In the genomic region with DNA sequence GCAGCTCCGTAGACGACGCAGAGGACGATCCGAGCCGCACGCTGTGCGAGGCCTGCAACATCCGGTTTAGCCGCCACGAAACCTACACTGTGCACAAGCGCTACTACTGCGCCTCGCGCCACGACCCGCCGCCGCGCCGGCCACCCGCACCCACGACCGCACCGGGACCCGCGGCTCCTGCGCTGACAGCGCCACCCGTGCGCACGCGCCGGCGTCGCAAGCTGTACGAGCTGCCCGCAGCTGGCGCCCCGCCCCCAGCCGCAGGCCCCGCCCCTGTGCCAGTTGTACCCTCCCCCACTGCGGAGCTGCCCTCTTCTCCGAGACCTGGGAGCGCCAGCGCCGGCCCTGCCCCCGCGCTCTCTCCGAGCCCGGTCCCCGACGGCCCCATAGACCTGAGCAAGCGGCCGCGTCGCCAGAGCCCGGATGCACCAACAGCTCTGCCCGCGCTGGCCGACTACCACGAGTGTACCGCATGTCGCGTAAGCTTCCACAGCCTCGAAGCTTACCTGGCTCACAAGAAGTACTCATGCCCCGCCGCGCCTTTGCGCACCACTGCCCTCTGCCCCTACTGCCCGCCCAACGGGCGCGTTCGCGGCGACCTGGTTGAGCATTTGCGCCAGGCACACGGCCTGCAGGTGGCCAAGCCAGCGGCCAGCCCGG, we compare ENCODE assay signal across 9 mouse cellular contexts. TPM values are rescaled to one million over a fixed set of nuclear protein-coding genes. Genes with fewer than 3 reads are reported as not detected.
DNase-seq lines count a peak whose midpoint lies in the region; ATAC-seq lines count a peak whose summit lies in the region.
"Had no signal": no experiment of that assay in that cellular context is flagged by ENCODE, and none has a peak within 500 bp of the region (broad histone marks: within the 10 kb centered on the region; RNA-seq: fewer than 3 reads in every experiment).

No protein-coding gene starts in this region.

- peak overlapping the region; percentile 69 for H3K4me2 ChIP-seq in heart, embryonic 14.5 days (ENCODE audit: low read length)
- H3K4me2 ChIP-seq in midbrain, embryonic 13.5 days (replicated peaks): peak overlapping the region; percentile 85

- no peak for ATAC-seq in heart, embryonic 14.5 days (ENCODE audit: insufficient number of reproducible peaks, insufficient read depth, low FRiP score, low read depth)
- peak; percentile 66 for ATAC-seq in midbrain, embryonic 13.5 days
- ATAC-seq in megakaryocyte progenitor cell, adult 5-6 weeks (replicated peaks; ENCODE audit: poor library complexity): no peak

- H3K9me3 ChIP-seq in heart, embryonic 14.5 days (ENCODE audit: control insufficient read depth, low read length): no peaks in the 10 kb centered on the region
- no peaks in the 10 kb centered on the region for H3K9me3 ChIP-seq in midbrain, embryonic 13.5 days

- no peaks in the 10 kb centered on the region for H3K27me3 ChIP-seq in heart, embryonic 14.5 days (ENCODE audit: control insufficient read depth, insufficient read depth, low read length)
- peaks cover 69% of the 10 kb centered on the region for H3K27me3 ChIP-seq in midbrain, embryonic 13.5 days

- peaks cover 76% of the 10 kb centered on the region for H3K36me3 ChIP-seq in heart, embryonic 14.5 days (ENCODE audit: control insufficient read depth, insufficient read depth, low read length)
- no peaks in the 10 kb centered on the region for H3K36me3 ChIP-seq in midbrain, embryonic 13.5 days

- H3K9ac ChIP-seq in heart, embryonic 14.5 days (ENCODE audit: low read length): peak overlapping the region; percentile 55; the same call in 1 of the 2 replicates
- peak overlapping the region; percentile 65 for H3K9ac ChIP-seq in midbrain, embryonic 13.5 days (replicated peaks)

- no peak overlapping the region for H3K27ac ChIP-seq in heart, embryonic 14.5 days (replicated peaks in 1 of 2; ENCODE audit: control insufficient read depth in 1 of 2, insufficient read depth in 1 of 2, low read depth in 2 of 2, low read length in 2 of 2)
- no peak overlapping the region for H3K27ac ChIP-seq in midbrain, embryonic 13.5 days

- H3K4me1 ChIP-seq in heart, embryonic 14.5 days (ENCODE audit: control insufficient read depth in 2 of 2, insufficient read depth in 2 of 2, low read length in 2 of 2): peaks cover 4 to 10% of the 10 kb centered on the region in 2 experiments; a peak in 3 of 4 replicates
- H3K4me1 ChIP-seq in midbrain, embryonic 13.5 days (replicated peaks): peaks cover 17% of the 10 kb centered on the region

- peak overlapping the region; percentile 37 to 49 for H3K4me3 ChIP-seq in heart, embryonic 14.5 days (ENCODE audit: control insufficient read depth in 1 of 2, insufficient read depth in 1 of 2, low read depth in 1 of 2, low read length in 2 of 2)
- H3K4me3 ChIP-seq in midbrain, embryonic 13.5 days (replicated peaks): peak overlapping the region; percentile 53

- intact Hi-C loops in heart, postnatal 14 days (cut with DNase I): no loop called here

- no peak for DNase-seq in heart, postnatal 14 days
- DNase-seq in adrenal gland, postnatal 36 days: peak; percentile 61 to 76
- DNase-seq in forelimb bud, embryonic 11.5 days (ENCODE audit: low read depth, low spot score): peak; percentile 42
- peak; percentile 72 to 82 for DNase-seq in kidney, postnatal 4 days
- DNase-seq in thymus, postnatal 10 days (ENCODE audit: low spot score in 2 of 2): no peak

- 36% methylated on average over 78 of the region's 81 CpGs for WGBS in heart, embryonic 14.5 days
- 5% methylated on average over 80 of the region's 81 CpGs for WGBS in midbrain, embryonic 13.5 days

RNA-seq across cellular contexts. Expression of gene Trhr2, which starts 24.2 kb away (rescaled TPM):
- not detected in 2 replicates for polyA plus RNA-seq in heart, embryonic 14.5 days (2014; fragmentation: Nextera tagmentation; extraction: Ambion mirVana)
- total RNA-seq in heart, postnatal 14 days (2021): not detected
- total RNA-seq in adrenal gland, postnatal 36 days (2021): not detected
- polyA plus RNA-seq in midbrain, embryonic 13.5 days (2015; fragmentation: Nextera tagmentation; extraction: Ambion mirVana): not detected in 2 replicates
- not detected in 2 replicates for total RNA-seq in megakaryocyte progenitor cell, adult 5-6 weeks (2015)
- total RNA-seq in megakaryocyte progenitor cell, adult 5-6 weeks (2017): not detected in 2 replicates
- total RNA-seq: hematopoietic stem cell, adult 5-6 weeks had no signal

RNA-seq across cellular contexts. Expression of gene Zc3h18, which starts 40.0 kb away (rescaled TPM):
- polyA plus RNA-seq in heart, embryonic 14.5 days (2014; fragmentation: Nextera tagmentation; extraction: Ambion mirVana): 17.7 and 19.6 TPM in 2 replicates
- 10 to 100 TPM; 22.4 to 22.8 TPM for total RNA-seq in heart, postnatal 14 days (2021)
- 10 to 100 TPM; 40.1 to 42.7 TPM for total RNA-seq in adrenal gland, postnatal 36 days (2021)
- polyA plus RNA-seq in midbrain, embryonic 13.5 days (2015; fragmentation: Nextera tagmentation; extraction: Ambion mirVana): 40.0 and 44.9 TPM in 2 replicates
- total RNA-seq in megakaryocyte progenitor cell, adult 5-6 weeks (2015): 26.1 and 27.2 TPM in 2 replicates
- total RNA-seq in megakaryocyte progenitor cell, adult 5-6 weeks (2017): 55.6 and 67.3 TPM in 2 replicates

RNA-seq across cellular contexts. Expression of gene Zfpm1, which starts 54.4 kb away (rescaled TPM):
- polyA plus RNA-seq in heart, embryonic 14.5 days (2014; fragmentation: Nextera tagmentation; extraction: Ambion mirVana): 4.4 and 6.1 TPM in 2 replicates
- total RNA-seq in heart, postnatal 14 days (2021): 10 to 100 TPM; 25.5 to 26.9 TPM
- 10 to 100 TPM; 14.0 to 15.5 TPM for total RNA-seq in adrenal gland, postnatal 36 days (2021)
- polyA plus RNA-seq in midbrain, embryonic 13.5 days (2015; fragmentation: Nextera tagmentation; extraction: Ambion mirVana): 1.5 and 2.1 TPM in 2 replicates
- total RNA-seq in megakaryocyte progenitor cell, adult 5-6 weeks (2015): 12.2 and 21.6 TPM in 2 replicates
- 9.9 and 20.3 TPM in 2 replicates for total RNA-seq in megakaryocyte progenitor cell, adult 5-6 weeks (2017)

Comparison
In these comparisons a context has a peak if more than half of its experiments do, and no peak if none do; other contexts are left out.
1. DNase-seq: peak in adrenal gland, postnatal 36 days (2 of 2), forelimb bud, embryonic 11.5 days (single experiment) and kidney, postnatal 4 days (2 of 2); none in heart, postnatal 14 days (0 of 2) and thymus, postnatal 10 days (0 of 2).